Mouse (Mus musculus) kidney, embryonic 15.5 days (tissue): ENCODE results near the gene Amelx. TPM values are rescaled to one million over a fixed set of nuclear protein-coding genes. Genes with fewer than 3 reads are reported as not detected.

Experiments used
- polyA plus RNA-seq: library from polyadenylated mRNA; unstranded; fragments of >200 nt; fragmentation: Nextera tagmentation; extraction: Ambion mirVana; gene quantifications from 2 replicates; pipeline ENCODE4 v1.2.1, GENCODE M21; 2015

The Amelx gene
- polyA plus RNA-seq, 1 experiment from 2014 or later: not detected

Other genes starting within 250 kb of the Amelx start
- gene Hccs, start 133.2 kb upstream of the Amelx start, polyA plus RNA-seq: 32.3 and 33.0 TPM in 2 replicates